Mouse (Mus musculus): ENCODE data around the gene Cep152.

Cep152 gene

GRCm38 (mm10) chr2:125558634-125559589 is 66.0 kb downstream of the Cep152 start:
- DNase-seq (ENCODE audit: low spot score), result no peak

- DNase-seq (ENCODE audit: low spot score), result no peak
These were observed 69.1 kb downstream of the Cep152 start for GRCm38 (mm10) chr2:125555830-125556229.

- no peak for DNase-seq (ENCODE audit: low spot score)
These were observed 75.9 kb downstream of the Cep152 start for GRCm38 (mm10) chr2:125548806-125549578.

- DNase-seq (ENCODE audit: low spot score), result no peak
These were observed 79.9 kb downstream of the Cep152 start for GRCm38 (mm10) chr2:125544986-125545385.

GRCm38 (mm10) chr2:125543646-125544045 is 81.3 kb downstream of the Cep152 start:
- DNase-seq (ENCODE audit: low spot score), result no peak

- no peak for DNase-seq (ENCODE audit: low spot score)
These were observed 83.5 kb downstream of the Cep152 start for GRCm38 (mm10) chr2:125541451-125541850.

- no peak for DNase-seq (ENCODE audit: low spot score)
These were observed 84.3 kb downstream of the Cep152 start for GRCm38 (mm10) chr2:125540579-125540978.

GRCm38 (mm10) chr2:125539640-125540039 is 85.3 kb downstream of the Cep152 start:
- DNase-seq (ENCODE audit: low spot score), result no peak

- no peak for DNase-seq (ENCODE audit: low spot score)
These were observed 94.2 kb downstream of the Cep152 start for GRCm38 (mm10) chr2:125530665-125531064.

GRCm38 (mm10) chr2:125526566-125526965 is 98.3 kb downstream of the Cep152 start:
- DNase-seq (ENCODE audit: low spot score), result no peak

GRCm38 (mm10) chr2:125525484-125525883 is 99.4 kb downstream of the Cep152 start:
- no peak for DNase-seq (ENCODE audit: low spot score)

GRCm38 (mm10) chr2:125516594-125516993 is 108.3 kb downstream of the Cep152 start:
- peak; percentile 53 for DNase-seq (ENCODE audit: low spot score)

GRCm38 (mm10) chr2:125515291-125516057 is 109.4 kb downstream of the Cep152 start:
- no peak for DNase-seq (ENCODE audit: low spot score)

- no peak for DNase-seq (ENCODE audit: low spot score)
These were observed 110.5 kb downstream of the Cep152 start for GRCm38 (mm10) chr2:125514391-125514790.
